Mouse (Mus musculus) stomach, postnatal 0 days (tissue): ENCODE results near the gene Klhl24.

Source experiments
- CTCF ChIP-seq: IDR thresholded peaks from 2 replicates; pipeline ENCODE4 v1.5.1; 2016; ENCODE audit warnings: antibody characterized with exemption, low read depth, mild to moderate bottlenecking, moderate library complexity
- EP300 ChIP-seq: optimal IDR thresholded peaks from 2 replicates; pipeline ENCODE3; 2016; ENCODE audit warnings: antibody characterized with exemption

- TF ChIP-seq CTCF: peak; percentile 82
- TF ChIP-seq EP300: no peak
Measured at GRCm38 (mm10) chr16:20097069-20097710, at the start of gene Klhl24.
